7 mouse cellular contexts compared by ENCODE assay signal in the genomic region with DNA sequence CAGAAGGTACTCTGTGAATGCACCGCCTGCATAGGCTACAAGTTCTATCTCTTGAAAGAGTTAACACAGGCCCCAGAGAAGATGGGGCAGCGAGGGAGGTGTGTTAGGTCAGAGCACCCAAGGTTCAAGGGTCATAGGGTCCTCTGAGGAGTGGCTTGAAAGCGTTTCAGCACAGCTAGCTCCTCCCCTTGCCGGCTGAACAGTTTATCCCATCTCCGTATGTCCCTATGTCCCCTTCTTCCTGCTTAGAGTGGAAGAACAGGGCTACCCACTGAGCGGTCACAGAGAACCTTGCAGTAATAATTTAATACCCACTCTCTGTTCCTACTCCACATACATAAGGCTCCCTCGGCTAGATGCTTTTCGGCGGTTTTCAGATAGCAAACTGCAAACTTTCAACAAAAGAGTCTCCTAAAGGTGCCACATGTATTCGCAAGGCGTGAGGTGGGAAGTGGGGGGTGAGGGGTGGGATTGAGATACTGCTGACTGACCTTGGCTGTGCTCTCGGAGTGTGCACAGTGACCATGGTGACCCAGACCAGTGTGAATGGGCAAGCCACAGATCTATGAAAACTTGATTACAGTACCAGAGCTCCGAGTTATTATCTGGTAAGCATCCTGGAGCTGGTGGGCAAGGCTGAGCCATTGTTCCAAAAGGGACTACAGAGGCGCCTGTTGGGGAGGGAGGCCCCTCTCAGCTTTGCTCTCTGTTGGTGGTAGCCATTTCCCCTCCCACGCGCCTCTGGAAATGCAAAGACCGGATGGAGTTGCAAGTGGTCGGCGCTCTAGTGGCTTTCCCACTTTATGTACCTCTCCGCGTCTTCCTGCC. TPM values are rescaled to one million over a fixed set of nuclear protein-coding genes. Genes with fewer than 3 reads are reported as not detected.
DNase-seq lines count a peak whose midpoint lies in the region; ATAC-seq lines count a peak whose summit lies in the region.

A gene (plus strand): TSS at position 734 of the 828 bp plus-strand sequence.

- no peaks in the 10 kb centered on the region for H3K27me3 ChIP-seq in megakaryocyte, embryonic 14.5 days (replicated peaks)

- H3K4me1 ChIP-seq in megakaryocyte, embryonic 14.5 days, result peaks cover 89% of the 10 kb centered on the region

- no peaks in the 10 kb centered on the region for H3K9me3 ChIP-seq in megakaryocyte, embryonic 14.5 days

- DNase-seq in ovary, adult 18-20 months (ENCODE audit: low spot score), result peak; percentile 51
- no peak for DNase-seq in ovary, postnatal 10 days (ENCODE audit: low spot score)
- no peak for DNase-seq in adrenal gland, postnatal 25 days
- no peak for DNase-seq in gastrocnemius, postnatal 25 days
- peak; percentile 37 for DNase-seq in kidney, postnatal 10 days

- H3K36me3 ChIP-seq in megakaryocyte, embryonic 14.5 days (replicated peaks; ENCODE audit: low read length), result peaks cover 34% of the 10 kb centered on the region

- peak within 1 kb of the TSS; percentile 98 for H3K4me3 ChIP-seq in megakaryocyte, embryonic 14.5 days (replicated peaks)

- ATAC-seq in erythroid progenitor cell, adult 5-6 weeks (replicated peaks; ENCODE audit: low FRiP score, poor library complexity, severe bottlenecking), result no peak

RNA-seq across cellular contexts. Expression of the gene that starts here (rescaled TPM):
- 749 and 764 TPM in 2 replicates for total RNA-seq in adrenal gland, postnatal 25 days (2021)
- 10 to 100 TPM; 11.8 to 12.5 TPM for total RNA-seq in gastrocnemius, postnatal 25 days (2021)
- 6.4 and 14.5 TPM in 2 replicates for polyA plus RNA-seq in megakaryocyte, embryonic 14.5 days (2012; ENCODE audit: insufficient read depth, low replicate concordance)
- total RNA-seq in erythroid progenitor cell, adult 5-6 weeks (2015; ENCODE audit: low replicate concordance), result 13.7 and 18.9 TPM in 2 replicates
- total RNA-seq in erythroid progenitor cell, adult 5-6 weeks (2017; ENCODE audit: low replicate concordance), result 9.4 and 13.2 TPM in 2 replicates

Comparison
In these comparisons a context has a peak if more than half of its experiments do, and no peak if none do; other contexts are left out.
1. RNA of the gene that starts here (total RNA-seq): 749 to 764 TPM in adrenal gland, postnatal 25 days; 9.4 to 18.9 TPM in erythroid progenitor cell, adult 5-6 weeks and 11.8 to 12.5 TPM in gastrocnemius, postnatal 25 days; every median in the first group is over 10 times any median in the second.
2. DNase-seq: peak in ovary, adult 18-20 months (single experiment) and kidney, postnatal 10 days (single experiment); none in ovary, postnatal 10 days (single experiment), adrenal gland, postnatal 25 days (single experiment) and gastrocnemius, postnatal 25 days (single experiment).